Mouse (Mus musculus) right cerebral cortex, adult 2 months (tissue): ENCODE results near the gene Clp1.

Experiments used
- DNase-seq, 2 experiments: peaks; one replicate each; pipeline ENCODE4 v3.0.0; 2021 to 2022; ENCODE audit warnings: low spot score in 2 of 2

Gene Clp1

DNA sequence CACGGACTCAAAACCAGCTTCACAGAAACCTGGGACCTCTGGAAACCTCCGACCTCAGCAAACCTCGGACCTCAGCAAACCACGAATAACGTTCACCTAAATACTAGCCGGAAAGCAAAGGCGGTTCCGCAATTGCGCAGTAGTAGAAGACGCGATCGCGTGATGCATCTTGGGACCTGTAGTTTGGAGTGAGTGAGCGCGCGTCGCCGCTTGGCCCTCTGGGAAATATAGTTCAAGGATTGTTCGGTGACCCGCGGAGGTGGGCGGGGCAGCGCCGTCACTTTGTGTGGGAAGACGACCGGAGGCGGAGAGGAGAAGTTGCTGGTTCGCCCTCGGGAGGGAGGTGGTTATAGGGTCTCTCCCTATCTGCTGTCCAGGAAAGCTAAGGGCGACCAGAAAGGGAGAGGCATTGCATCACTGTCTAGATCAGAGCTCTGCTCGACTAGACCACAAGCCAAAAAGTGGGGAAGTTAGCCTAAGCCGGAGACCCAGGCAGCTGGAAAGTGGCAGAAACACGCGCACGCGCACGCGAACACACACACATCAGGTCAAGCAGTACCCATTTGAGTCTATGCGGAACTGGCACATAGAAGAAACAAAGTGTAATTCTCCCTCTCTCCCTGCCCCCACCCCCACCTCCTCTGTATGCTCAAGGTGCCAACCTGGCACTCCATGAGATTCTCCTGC lies at the start of gene Clp1:
TSS of gene Clp1 (minus strand) at position 179 of the 687 bp plus-strand sequence.
- peak; percentile 97 to 99 for DNase-seq

DNA sequence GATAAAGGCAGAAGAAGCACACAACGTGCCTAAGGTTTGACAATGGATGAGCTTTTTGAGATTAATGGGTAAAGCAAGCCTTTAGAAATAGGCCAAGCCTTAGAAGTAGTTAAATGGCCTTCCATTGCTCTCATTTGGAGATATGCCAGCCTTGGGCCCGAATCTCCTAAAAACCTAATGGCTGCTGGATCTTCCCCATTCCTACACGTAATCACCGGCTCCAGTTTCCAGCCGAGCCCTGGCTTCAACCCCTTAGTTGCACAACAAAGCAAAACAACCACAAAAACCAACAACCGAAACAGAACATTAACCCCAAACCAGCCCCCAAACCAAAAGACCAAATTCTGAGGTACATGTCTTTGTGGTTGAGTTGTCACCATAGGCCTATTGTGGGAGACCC lies 48.5 kb upstream of the Clp1 start:
- no peak for DNase-seq

DNA sequence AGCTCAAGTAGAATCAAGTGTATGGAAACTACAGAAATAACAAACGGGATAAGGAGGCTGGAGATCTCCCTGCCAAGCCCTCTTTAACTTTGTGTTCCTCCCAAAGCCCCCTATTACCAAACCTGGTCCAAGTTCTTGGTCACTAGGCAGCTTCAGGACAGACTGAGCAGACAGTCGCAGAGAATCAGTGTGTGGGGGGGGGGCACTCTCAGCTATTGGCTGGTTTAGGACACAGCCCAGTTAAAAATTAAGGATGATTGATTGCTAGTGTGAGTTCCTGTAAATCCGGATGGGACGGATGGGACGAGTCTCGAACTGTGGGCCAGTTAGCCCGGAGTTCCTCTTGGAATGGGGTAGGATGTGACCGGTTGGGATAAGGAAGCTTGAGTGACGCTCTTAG lies 48.1 kb upstream of the Clp1 start, which contains the start of gene Serping1:
TSS of gene Serping1 (minus strand) at position 204 of the 400 bp plus-strand sequence.
- no peak for DNase-seq

DNA sequence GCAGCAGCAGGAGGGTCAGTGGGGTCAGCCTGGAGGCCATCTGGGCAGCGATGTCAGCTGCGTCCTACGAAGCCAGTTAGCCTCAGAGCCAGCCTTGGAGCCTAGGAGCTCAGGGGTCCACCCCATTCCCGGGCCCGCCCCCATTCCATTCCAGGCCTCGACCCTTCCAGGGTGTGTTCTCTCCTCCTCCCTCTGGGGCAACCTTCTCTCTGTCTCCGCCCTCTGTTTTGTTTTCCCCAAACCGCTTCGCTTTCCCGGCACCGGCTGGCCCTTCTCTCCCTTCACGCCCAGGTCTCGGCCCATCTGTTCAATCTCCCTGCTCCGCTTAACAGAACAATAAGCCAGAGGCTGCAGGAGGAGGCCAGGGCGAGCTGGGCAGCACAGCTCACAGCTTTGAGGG lies 47.6 kb upstream of the Clp1 start:
- no peak for DNase-seq

DNA sequence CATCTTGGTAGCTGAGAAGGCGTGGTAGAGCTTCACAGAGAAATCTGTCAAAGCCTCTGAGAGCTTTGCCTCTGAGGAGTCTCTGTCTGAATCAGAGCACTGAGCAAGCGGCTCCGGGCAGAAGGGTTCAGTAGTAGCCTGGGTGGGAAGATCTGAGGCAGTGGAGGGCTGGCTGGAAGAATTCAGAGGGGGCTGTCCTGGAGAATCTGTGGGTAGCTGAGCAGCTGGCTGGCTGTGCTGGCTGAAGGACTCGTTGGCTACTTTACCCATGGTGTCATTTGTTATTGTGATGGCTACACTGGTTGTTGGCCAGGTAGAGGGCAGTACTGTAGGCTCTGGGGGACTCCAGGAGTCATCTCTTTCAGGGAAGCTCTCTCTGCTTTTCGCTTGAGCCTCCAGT lies 46.0 kb upstream of the Clp1 start:
- DNase-seq: no peak

DNA sequence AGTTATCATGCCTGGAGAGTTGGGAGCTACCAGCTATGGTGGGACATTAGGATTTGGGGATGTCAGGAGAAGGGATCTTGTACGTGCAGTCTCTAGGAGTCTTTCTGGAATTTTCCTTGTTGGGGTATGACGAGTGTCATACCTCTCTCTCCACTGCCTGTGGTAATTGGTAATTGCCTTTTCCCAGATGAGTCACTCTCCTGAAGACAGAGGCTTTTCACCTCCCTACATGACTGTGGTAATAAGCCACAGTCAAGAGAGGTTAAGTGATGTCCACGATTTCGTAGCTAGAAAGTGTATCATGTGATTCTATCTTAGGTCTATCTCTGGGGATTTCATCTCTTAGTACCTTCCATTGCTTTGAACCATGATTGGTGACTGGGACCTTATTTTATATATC lies 45.3 kb upstream of the Clp1 start:
- no peak for DNase-seq

DNA sequence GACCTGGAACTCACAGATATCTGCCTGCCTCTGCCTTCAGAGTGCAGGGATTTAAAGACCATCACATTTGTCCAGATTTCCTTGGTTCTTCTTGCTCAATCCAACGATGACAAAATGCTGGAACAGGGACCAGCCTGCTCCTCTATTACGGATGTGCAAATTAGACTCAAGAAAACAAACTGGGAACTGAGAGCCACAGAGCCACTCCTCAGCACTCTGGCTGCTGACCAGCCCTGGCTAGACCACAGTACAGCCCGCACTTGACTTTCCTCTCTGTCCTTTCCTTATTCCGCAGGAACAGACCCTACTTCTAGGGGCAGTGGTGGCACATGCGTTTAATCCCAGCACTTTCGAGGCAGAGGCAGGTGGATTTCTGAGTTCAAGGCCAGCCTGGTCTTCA lies 43.4 kb upstream of the Clp1 start:
- no peak for DNase-seq

DNA sequence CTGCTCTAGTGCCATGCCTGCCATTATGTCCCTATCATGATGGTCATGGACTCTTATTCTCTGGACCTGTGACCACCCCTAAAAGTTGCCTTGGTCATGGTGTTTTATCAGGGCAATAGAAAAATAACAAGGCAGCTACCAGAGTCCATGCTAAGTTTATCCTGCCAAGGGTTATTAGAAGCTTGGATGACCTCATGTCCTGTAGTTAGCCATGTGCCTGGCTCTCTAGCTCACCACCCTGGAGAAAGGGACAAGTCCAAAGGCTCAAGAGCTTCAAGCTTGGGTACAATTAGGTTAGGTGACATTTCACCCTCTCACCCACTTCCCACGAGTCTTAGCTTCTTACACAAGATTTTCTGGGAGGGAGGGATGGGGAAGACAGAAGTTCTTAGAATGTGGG lies 35.7 kb upstream of the Clp1 start:
- no peak for DNase-seq

DNA sequence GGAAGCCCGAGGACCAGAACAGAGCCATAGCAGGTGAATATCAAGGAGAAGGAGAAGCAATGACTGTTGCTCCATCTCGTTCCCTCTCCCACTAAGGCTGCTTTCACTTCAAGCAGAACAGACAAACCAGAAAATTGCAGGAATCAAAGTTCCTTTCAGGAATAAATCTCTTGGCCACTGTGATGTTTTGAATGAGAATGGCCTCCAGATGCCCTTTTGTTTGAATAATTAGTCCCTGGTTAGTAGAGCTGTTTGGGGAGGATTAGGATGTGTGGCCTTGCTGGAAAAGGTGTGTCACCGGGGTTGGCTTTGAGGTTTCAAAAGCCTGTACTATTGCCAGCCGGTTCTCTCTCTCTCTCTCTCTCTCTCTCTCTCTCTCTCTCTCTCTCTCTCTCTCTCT lies 35.1 kb upstream of the Clp1 start:
- DNase-seq: no peak

DNA sequence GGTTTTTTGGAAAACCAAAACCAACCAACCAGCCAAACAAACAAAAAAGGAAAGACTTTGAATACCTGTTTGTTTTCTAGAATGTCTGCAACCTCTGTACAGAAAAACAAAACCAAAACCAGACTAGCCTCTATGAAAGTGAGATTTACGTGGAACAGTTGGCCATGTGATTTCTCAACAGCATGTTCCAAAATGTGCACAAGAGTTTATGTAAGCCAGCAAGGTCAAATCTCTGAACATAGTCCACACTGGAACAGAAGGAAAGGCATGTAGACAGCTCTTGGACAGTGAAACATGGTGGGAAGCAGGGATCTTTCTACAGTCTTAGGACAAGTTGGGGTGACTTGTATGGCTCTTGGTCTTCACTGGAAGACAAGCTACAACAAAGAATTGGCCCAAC lies 34.7 kb upstream of the Clp1 start:
- no peak for DNase-seq

DNA sequence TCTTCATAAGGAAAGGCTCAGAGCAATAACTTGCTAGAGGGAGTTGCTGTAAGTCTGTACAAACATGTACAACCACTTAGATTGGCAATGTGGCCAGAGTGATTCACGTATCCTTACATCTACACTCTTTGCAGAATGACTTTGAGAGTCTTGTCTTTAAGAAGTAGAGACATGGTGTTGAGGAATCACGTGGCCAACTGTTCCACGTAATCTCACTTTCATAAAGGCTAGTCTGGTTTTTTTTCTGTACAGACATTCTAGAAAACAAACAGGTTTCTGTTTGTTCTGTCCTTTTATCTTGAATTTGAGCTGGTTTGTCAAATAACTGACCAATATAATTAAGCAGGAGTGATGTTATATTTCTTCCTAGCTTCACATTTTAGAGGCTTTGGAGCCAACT lies 34.2 kb upstream of the Clp1 start:
- DNase-seq: no peak

DNA sequence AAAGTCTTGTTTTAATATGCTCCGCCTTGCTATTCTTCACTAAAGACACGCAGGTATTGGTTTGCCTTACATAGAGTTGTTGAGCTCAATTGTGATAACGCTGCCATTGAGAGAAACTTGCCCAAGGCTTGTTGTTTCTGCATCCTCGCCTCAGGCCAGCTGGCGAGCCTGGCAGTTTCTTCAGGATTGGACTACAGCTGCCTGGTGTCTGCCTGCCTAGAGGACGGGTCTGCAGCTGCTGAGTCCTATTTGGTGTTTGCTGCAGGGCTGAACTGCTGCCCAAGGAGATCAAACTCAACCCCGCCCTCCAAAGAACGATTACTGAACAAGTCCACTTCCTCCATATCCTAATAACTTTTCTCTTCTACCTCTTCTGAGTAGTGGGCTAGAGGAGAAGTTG lies 33.6 kb upstream of the Clp1 start:
- no peak for DNase-seq

DNA sequence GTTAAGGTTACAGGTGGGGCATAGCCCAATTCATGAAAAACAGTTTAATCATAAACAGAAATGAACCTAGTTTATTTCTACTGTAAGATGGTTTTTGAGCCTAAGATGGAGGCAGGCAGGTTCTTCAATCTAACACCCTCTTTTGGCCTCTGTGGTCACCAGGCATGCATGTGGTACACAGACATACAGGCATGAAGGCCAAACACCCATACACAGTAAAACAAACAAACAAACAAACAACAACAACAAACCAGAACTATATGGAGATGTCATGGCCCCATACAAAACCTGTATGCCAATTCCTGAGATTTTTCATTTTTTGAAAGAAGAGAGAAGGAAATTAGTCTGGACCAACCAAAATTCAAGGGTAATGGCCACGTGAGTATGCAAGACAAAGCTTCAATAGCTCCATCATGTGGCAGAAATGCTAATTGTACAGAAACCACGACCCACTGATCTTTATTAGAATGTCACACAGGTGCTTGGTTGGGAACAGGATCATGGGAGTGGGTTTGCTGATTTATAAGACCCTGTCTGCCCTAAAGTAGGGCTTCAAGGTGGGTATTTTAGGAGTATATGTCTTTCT lies 31.5 kb upstream of the Clp1 start:
- peak in 1 of 2 experiments; percentile 37 for DNase-seq

DNA sequence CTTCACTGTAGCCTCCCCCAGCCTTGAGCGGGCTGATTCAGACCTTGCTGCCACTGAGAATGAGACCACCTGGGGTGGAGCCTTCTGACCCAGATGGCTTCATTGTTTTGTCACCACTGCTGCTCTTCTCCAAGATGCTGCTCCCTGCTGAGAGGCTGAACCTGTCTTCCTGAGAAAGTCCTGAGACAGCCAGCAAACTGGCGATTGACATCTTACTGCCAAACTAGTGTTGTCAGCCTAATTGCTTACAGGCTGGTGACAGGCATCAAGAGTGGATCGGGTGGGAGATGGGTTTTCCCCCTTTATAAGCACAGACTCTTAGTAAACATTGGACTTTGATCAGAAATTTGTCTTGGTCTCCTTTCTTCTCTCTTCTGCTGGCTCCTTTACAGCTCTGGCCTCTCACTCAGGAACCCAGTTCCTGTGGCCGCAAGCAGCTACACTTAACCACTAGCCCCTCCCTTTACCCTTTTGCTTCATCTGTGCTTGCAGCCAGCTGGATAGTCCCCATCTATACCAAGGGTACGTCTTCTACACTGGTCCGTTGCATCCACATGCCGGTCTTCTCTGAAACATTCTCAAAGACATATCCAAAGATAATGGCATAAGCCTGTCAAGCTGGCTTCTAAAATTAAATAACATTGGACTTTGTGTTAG lies 30.0 kb upstream of the Clp1 start:
- no peak for DNase-seq

DNA sequence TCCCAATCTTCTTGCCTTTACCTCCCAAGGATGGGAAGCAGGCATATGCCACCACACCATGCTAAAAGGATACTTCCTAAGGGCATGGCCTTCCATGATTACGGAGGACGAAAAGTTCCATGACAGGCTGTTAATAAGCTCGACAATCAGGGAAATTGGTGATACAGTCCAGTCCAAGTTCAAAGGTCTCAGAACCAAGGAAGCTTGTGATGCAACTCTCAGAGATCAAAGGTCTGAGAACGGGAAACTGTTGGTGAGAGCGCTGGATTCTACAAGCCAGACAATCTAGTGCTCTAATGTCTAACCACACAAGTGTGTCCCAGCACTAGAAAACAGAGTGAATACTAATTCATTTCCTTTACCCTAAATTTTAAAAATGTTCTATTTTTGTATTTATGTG lies 29.1 kb upstream of the Clp1 start:
- no peak for DNase-seq

DNA sequence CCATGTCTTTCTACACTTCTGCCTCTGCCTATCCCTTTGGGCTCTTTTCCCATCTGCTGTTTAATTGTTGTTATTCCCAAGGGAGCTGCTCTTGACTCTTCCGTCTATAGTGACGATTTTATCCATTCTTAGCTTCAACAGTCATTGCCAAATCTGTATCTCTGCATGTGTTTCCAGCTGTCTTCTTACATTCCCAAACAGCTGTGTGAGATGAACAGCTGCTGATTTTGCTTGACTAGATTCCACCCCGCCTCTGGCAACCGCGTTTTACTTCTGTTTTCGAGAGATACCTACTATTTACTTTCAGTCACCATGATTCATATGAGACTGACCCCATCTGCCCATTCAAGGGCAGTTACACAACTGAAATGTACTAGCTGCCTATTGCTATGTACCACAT lies 23.0 kb upstream of the Clp1 start:
- DNase-seq: no peak

DNA sequence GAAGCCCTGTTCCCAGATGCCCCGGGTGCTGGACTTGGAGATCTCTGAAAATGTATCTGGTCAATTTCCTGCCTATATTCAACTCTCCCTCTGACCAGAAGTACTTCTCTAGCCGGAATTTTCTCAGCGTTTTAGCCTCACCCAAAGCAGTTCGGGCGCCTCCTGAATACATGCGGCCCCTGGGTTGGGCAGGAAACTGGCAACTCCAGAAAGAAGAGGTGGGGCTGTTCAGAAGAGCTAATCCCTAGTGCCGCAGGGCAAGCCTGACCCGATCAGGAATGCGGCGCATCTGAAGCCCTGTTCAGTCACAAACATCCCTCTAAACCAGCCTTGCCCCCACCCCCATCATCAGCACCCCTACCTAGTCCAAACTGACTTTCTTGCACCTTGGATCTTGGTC lies 17.0 kb upstream of the Clp1 start:
- no peak for DNase-seq

DNA sequence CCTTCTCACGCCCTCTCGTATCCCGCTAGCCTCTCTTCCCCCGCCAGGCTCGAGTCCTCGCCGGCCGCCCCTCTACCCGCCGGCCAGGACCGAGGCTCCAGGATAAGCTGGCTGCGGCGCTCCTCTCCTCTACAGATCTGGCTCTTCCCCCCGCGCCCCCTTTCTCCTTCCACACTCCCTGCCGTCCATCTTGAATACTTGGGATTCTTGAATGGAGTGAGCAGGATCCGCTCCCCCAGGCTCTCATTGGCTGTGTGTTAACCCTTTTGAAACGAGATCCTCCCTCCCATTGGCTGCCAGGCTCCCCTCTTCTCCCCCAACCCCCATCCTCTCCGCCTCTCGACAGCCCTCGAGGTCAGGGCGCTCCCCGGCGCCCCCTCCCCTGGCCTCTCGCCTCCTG lies 16.4 kb upstream of the Clp1 start, which contains the start of gene Gm19426:
TSS of gene Gm19426 (minus strand) at position 95 of the 400 bp plus-strand sequence.
- peak; percentile 59 to 61 for DNase-seq

DNA sequence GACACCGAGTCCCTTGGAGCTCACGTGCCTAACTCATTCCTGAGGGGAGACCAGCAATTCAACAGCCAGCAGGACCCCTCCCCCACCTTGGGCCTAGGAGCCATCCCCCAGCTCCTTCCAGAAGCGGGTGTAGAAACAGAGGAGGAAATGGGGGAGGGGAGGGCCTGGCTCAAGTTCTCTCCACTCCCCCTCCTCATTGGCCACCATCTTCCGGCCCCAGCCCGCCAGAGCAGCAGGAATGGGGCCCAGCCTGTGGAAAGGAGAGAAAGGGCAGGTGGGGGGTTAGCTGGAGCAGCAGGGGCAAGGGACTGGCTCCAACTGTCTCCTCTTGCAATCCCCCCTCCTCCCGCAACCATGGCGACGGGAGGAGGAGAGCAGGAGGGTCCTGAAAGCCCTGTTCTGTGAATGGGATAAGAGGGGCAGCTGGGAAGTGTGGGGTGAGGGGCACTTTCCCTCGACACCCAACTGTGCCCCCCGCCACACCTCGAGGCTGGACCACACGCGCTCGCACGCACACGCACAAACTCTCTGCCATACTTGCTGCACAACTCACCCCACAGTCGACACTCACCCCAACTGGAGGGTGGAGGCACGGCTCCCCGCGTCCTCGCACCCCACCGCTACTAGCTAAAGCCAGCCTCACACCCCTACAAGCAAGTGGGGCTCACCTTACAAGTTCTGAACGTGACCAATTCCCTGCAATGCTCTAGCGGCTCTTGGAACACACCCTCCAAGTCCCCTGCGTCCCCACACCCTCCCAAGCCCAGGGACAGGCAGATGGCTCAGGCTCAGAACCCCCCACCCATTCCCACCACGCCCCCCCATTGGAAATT lies 15.5 kb upstream of the Clp1 start:
- peak in 1 of 2 experiments; percentile 13 for DNase-seq

DNA sequence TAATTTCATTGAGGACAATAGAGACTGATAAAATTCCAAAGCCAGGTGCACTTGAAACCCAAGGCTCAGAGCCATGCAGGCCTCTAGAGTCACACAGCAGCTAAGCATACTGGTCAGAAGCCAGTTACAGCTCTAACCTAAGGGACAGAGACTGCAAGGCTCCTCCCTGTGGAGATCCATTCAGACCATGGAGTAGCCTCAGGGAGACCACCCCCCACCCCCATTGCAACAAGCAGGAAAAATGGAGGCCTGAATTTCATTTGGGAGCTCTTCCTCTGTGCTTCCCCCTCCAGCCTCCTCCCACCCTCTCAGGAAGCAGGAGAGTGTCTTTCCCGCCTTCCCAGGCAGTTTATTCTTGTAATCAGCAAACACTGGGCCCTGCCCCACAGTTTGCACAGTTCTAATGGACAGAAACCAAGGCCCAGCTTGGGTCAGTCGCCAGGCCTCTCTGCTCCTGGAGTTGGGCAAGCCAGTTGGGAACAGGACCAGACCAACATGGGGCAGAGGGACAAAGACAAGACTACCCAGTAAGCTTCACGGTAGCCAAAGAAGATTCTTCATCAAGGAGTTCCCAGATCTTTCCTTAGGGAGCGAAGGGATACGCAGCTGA lies 14.8 kb upstream of the Clp1 start:
- no peak for DNase-seq

DNA sequence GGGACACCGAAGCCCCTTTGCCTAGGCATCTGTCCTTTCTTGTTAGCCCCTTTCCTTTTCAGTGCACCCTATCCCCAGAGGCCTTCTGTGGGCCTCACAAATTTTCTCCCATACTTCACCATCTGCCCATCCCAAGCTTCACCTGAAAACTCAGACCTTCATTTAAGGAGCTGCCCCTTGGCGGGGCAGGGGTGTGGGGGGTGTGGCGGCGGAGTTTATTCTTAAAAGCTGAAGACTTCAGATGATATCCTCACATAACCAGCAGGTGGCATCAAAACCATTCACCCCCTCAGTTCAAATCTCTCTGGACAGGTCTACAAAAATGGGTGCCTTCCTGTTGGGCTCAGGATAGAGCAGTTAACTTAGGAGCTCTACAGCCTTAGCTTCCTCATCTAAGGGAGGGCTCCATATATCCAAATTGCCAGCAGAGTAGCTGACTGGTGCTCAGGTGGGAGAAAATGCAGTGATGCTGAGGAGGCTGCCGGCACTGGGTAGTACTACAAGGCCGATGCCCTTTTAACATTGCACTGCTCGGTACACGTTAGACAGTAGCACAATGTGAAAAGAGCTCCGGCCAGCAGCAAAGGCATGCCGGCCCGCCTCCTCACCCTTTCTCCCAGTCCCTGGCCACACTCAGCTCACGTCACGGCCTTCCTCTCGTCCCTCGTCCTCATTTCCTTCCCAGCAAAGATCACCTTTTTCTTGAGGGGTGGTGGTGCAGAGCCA lies 13.6 kb upstream of the Clp1 start:
- DNase-seq: peak in 1 of 2 experiments; percentile 21
